Mouse (Mus musculus) stomach, adult 2 months (tissue): ENCODE data around the gene Vmn2r91. TPM values are rescaled to one million over a fixed set of nuclear protein-coding genes. Genes with fewer than 3 reads are reported as not detected.

Experiments used
- polyA plus RNA-seq: library from polyadenylated mRNA; depleted of rRNA; stranded (reverse); fragments of >200 nt; gene quantifications from 2 replicates; pipeline ENCODE4 v1.2.3, GENCODE M21; 2012; rRNA removed

Gene Vmn2r91
- not detected in 2 replicates for polyA plus RNA-seq

GRCm38 (mm10) chr17:18084716-18085115 is at the start of gene Vmn2r91:
Vmn2r91 (plus strand) TSS chr17:18085016.

GRCm38 (mm10) chr17:18049124-18049523 is 35.7 kb upstream of the Vmn2r91 start, which contains the start of gene Vmn2r124:
Vmn2r124 (plus strand) TSS chr17:18049424.

GRCm38 (mm10) chr17:18151587-18151986 is 66.8 kb downstream of the Vmn2r91 start, which contains the start of gene Vmn2r92:
Vmn2r92 (plus strand) TSS chr17:18151887.

Other genes starting within 250 kb of the Vmn2r91 start
- 0.52 and 1.1 TPM in 2 replicates for gene Has1, start 229.8 kb upstream of the Vmn2r91 start, polyA plus RNA-seq
- 0.05 TPM in 1 of 2 replicates, not detected in the other for gene Fpr1, start 201.1 kb upstream of the Vmn2r91 start, polyA plus RNA-seq
- not detected in 2 replicates for gene Fpr2, start 197.2 kb upstream of the Vmn2r91 start, polyA plus RNA-seq
- gene Fpr3, start 197.2 kb upstream of the Vmn2r91 start, polyA plus RNA-seq, result not detected in 2 replicates
- gene Fpr-rs4, start 63.3 kb upstream of the Vmn2r91 start, polyA plus RNA-seq, result not detected in 2 replicates
- gene Vmn2r124, start 35.6 kb upstream of the Vmn2r91 start, polyA plus RNA-seq, result not detected in 2 replicates
- gene Vmn2r92, start 66.9 kb downstream of the Vmn2r91 start, polyA plus RNA-seq, result not detected in 2 replicates
- not detected in 2 replicates for gene Vmn2r94, start 192.7 kb downstream of the Vmn2r91 start, polyA plus RNA-seq
- not detected in 2 replicates for gene Vmn2r93, start 213.1 kb downstream of the Vmn2r91 start, polyA plus RNA-seq